Mouse (Mus musculus): Measurements from ENCODE around the gene Tcf12. TPM values are rescaled to one million over a fixed set of nuclear protein-coding genes. Genes with fewer than 3 reads are reported as not detected.

Tcf12 gene
- total RNA-seq (2012; rRNA removed) (42.3 and 43.5 TPM in 2 replicates), total RNA-seq (2014; rRNA removed) (41.7 and 49.5 TPM in 2 replicates), polyA plus RNA-seq (2012; ENCODE audit: insufficient read length, low read depth) (34.0 and 41.4 TPM in 2 replicates)

DNA sequence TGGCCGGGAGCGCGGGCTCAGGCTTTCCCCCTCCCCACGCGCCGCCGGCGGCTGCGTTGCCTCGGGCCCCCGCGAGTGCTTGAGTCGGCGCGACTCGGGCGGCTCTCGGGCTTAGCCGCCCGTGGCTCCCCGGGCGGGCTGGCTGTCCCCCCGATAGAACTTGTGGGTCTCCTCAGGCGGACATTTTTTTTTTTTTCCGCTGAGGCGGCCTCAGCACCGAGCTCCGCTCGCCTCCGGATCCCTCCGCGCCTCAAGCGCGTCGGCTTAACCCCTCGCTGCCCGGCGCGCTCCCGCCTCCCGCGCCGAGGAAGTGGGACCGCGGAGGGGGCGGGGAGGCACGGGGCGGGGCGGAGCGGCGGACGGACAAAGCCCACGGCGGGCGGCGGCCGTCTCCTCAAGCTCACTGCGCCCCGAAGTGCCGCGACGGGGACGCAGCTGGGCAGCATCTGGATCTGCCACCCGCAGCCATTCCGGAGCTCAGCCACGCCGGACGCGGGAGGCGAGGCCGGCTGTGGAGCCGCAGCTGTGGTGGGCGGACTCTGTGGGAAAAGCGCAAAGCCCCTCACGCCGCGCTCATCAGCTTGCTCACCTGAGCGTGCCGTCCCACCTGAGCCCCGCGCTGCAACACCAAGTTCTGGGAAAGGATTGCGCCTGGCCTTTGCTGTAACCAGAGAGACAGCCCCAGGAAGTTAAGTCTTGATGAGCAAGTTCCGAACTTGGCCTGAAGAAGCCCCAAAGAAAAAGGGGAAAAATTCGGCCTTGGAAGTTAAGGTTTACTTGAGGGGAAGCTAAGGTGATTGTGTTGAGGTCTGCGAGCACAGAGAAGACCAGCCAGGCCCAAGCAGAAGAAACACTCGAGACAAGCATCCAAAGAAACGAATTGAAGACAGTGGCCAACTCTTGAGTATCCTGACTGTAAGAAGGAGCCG, at the start of gene Tcf12:
Gene Tcf12, minus strand, starts transcription at position 250 of the 929 bp plus-strand sequence.
- Histone ChIP-seq H3K36me3 (replicated peaks in 1 of 2; ENCODE audit: control insufficient read depth in 1 of 2, insufficient read depth in 1 of 2, low read length in 1 of 2) (peaks cover under 1 to 12% of the 10 kb centered on the region in 2 experiments), H3K4me3 (replicated peaks in 1 of 3; ENCODE audit: low read depth in 2 of 3, low read length in 2 of 3, poor library complexity in 1 of 3) (peak within 1 kb of the TSS; percentile 64 to 91 (median 81)), H3K4me2 (ENCODE audit: insufficient read depth, low read depth, poor library complexity, severe bottlenecking) (peak within 1 kb of the TSS; percentile 67), H3K4me1 (ENCODE audit: control insufficient read depth in 1 of 2, insufficient read depth in 2 of 2) (peaks cover 3 to 10% of the 10 kb centered on the region in 2 experiments; a peak in 1 of 4 replicates), H3K27me3 (replicated peaks) (peaks cover 10% of the 10 kb centered on the region), H3K9me3 (replicated peaks; ENCODE audit: low read length) (no peaks in the 10 kb centered on the region), H3K27ac (ENCODE audit: insufficient read depth, low read depth) (peak within 1 kb of the TSS; percentile 53; the same call in 1 of the 2 replicates), H3K9ac (ENCODE audit: insufficient read depth, low read depth) (peak within 1 kb of the TSS; percentile 99), H3K79me2 (replicated peaks; ENCODE audit: control insufficient read depth, extremely low read depth, insufficient read depth, poor library complexity, severe bottlenecking) (peaks cover 14% of the 10 kb centered on the region)
- DNase-seq (ENCODE audit: extremely low read depth): peak; percentile 83
- TF ChIP-seq MXI1 (IDR thresholded peaks at IDR 0.05; ENCODE audit: low read depth, low read length) (peak; percentile 50; the same call in 1 of the 2 replicates), MEF2A (IDR thresholded peaks at IDR 0.05; ENCODE audit: borderline replicate concordance, low read depth, low read length) (peak; percentile 46; the same call in 1 of the 2 replicates), TCF12 (IDR thresholded peaks at IDR 0.05; ENCODE audit: low read depth, low read length) (peak; percentile 84), ZNF384 (IDR thresholded peaks at IDR 0.05; ENCODE audit: low read depth, low read length) (peak; percentile 92), SMC3 (IDR thresholded peaks at IDR 0.05; ENCODE audit: low read depth, low read length) (peak; percentile 21; the same call in 1 of the 2 replicates), CHD2 (IDR thresholded peaks at IDR 0.05; ENCODE audit: low read length) (peak; percentile 81), ZMIZ1 (IDR thresholded peaks at IDR 0.05; ENCODE audit: low read depth, low read length) (peak; percentile 81), NRF1 (IDR thresholded peaks at IDR 0.05; ENCODE audit: low read depth, low read length) (peak; percentile 30), MAX (IDR thresholded peaks at IDR 0.05; ENCODE audit: low read length) (peak; percentile 58; the same call in 1 of the 2 replicates), USF1 (IDR thresholded peaks at IDR 0.05; ENCODE audit: low read depth, low read length) (no peak), E2F4 (IDR thresholded peaks at IDR 0.05; ENCODE audit: insufficient replicate concordance, low read depth, low read length) (no peak), USF2 (conservative IDR thresholded peaks at IDR 0.05; ENCODE audit: low read depth, low read length) (no peak), ETS1 (conservative IDR thresholded peaks at IDR 0.05; ENCODE audit: low read depth, low read length) (no peak), PAX5 (IDR thresholded peaks at IDR 0.05; ENCODE audit: low read length) (no peak), GABPA (IDR thresholded peaks at IDR 0.05; ENCODE audit: insufficient replicate concordance, low read depth, low read length) (no peak), KAT2A (IDR thresholded peaks at IDR 0.05; ENCODE audit: insufficient replicate concordance, low read length) (peak; percentile 93), IRF4 (IDR thresholded peaks at IDR 0.05; ENCODE audit: low read depth, low read length) (peak; percentile 37; the same call in 1 of the 2 replicates), EP300 (IDR thresholded peaks at IDR 0.05; ENCODE audit: low read length) (no peak), POLR2A (IDR thresholded peaks at IDR 0.05; ENCODE audit: low read depth, low read length) (peak; percentile 72), TBP (conservative IDR thresholded peaks at IDR 0.05; ENCODE audit: low read depth, low read length) (peak; percentile 52; the same call in 1 of the 2 replicates), JUN (IDR thresholded peaks at IDR 0.05; ENCODE audit: insufficient read depth, low read depth, low read length) (no peak), MYC (IDR thresholded peaks at IDR 0.05; ENCODE audit: low read depth, low read length) (0 out of 2 replicates have a peak, but pooled peaks have one; percentile 53), BHLHE40 (IDR thresholded peaks at IDR 0.05; ENCODE audit: low read depth, low read length) (peak; percentile 42), HCFC1 (IDR thresholded peaks at IDR 0.05; ENCODE audit: low read depth, low read length) (peak; percentile 69), MAZ (IDR thresholded peaks at IDR 0.05; ENCODE audit: low read depth, low read length) (peak; percentile 80), POLR2AphosphoS2 (IDR thresholded peaks at IDR 0.05; ENCODE audit: low read depth, low read length) (peak; percentile 49; the same call in 1 of the 2 replicates), SIN3A (IDR thresholded peaks at IDR 0.05; ENCODE audit: low read length) (no peak; the same call in 1 of the 2 replicates), NELFE (IDR thresholded peaks at IDR 0.05; ENCODE audit: low read depth, low read length) (peak; percentile 68; the same call in 1 of the 2 replicates), RCOR1 (conservative IDR thresholded peaks at IDR 0.05; ENCODE audit: low read depth, low read length) (peak; percentile 53; the same call in 1 of the 2 replicates), UBTF (IDR thresholded peaks at IDR 0.05; ENCODE audit: low read depth, low read length) (no peak), ZC3H11A (IDR thresholded peaks at IDR 0.05; ENCODE audit: low read depth, low read length) (no peak), ELF1 (IDR thresholded peaks at IDR 0.05; ENCODE audit: low read depth, low read length) (peak; percentile 47), JUND (conservative IDR thresholded peaks at IDR 0.05; ENCODE audit: low read depth, low read length) (no peak)
- dilution Hi-C loops (cut with MboI; ENCODE audit: extremely low pct_ligation_motif_present, extremely low pct_unique_long_range_greater_than_20kb, low sequenced_read_pairs): no loop called here
- in situ Hi-C loops (cut with MboI; ENCODE audit: low pct_ligation_motif_present, low pct_unique_long_range_greater_than_20kb, low sequenced_read_pairs): no loop called here

Measured in CH12.LX (cell line).